Comparison of ENCODE assay signal across 21 mouse cellular contexts in the genomic region with DNA sequence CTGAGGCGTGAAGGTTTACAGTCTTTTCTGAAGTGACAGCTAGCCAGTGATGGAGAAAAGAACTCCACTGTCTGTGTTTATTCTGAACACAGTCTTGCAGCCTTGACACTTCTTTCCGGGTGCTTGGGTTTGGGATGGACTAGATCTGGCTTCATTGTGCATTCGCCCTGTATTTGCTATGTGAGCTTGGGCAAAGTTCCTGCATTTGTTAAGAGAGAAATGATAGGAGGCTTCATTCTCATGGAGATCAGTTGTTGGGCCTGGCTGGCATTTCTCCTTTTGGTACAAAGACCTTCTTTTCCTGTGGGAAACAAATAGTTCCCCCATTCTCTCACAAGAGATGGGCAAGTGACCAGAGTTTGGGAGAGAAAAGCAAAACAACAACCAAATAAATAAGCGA.
"Had no signal": no experiment of that assay in that cellular context is flagged by ENCODE, and none has a peak within 500 bp of the region (broad histone marks: within the 10 kb centered on the region; RNA-seq: fewer than 3 reads in every experiment).

No protein-coding gene starts in this region.

- H3K4me1 ChIP-seq: kidney, embryonic 15.5 days; limb, embryonic 12.5 days; limb, embryonic 15.5 days; stomach, embryonic 15.5 days had no signal

- H3K27me3 ChIP-seq: kidney, embryonic 15.5 days; limb, embryonic 12.5 days; limb, embryonic 15.5 days; midbrain, embryonic 15.5 days; neural tube, embryonic 13.5 days; stomach, embryonic 15.5 days had no signal

- ATAC-seq: liver, postnatal 0 days; lung, postnatal 0 days; midbrain, embryonic 15.5 days had no signal

- H3K9me3 ChIP-seq: stomach, embryonic 15.5 days had no signal

- H3K36me3 ChIP-seq: limb, embryonic 12.5 days; limb, embryonic 15.5 days; midbrain, embryonic 15.5 days; neural tube, embryonic 13.5 days; stomach, embryonic 15.5 days had no signal

- H3K4me2 ChIP-seq: kidney, embryonic 15.5 days; limb, embryonic 12.5 days; limb, embryonic 15.5 days; liver, embryonic 11.5 days; lung, embryonic 14.5 days; midbrain, embryonic 15.5 days; neural tube, embryonic 13.5 days; stomach, embryonic 15.5 days had no signal

- H3K9ac ChIP-seq: kidney, embryonic 15.5 days; limb, embryonic 12.5 days; limb, embryonic 15.5 days; liver, embryonic 14.5 days; liver, postnatal 0 days; lung, embryonic 14.5 days; midbrain, embryonic 15.5 days; neural tube, embryonic 13.5 days; stomach, embryonic 15.5 days had no signal

- H3K4me3 ChIP-seq: kidney, embryonic 15.5 days; limb, embryonic 12.5 days; limb, embryonic 15.5 days; midbrain, embryonic 15.5 days; myocyte; neural tube, embryonic 13.5 days; stomach, embryonic 15.5 days had no signal

- H3K27ac ChIP-seq: kidney, embryonic 15.5 days; limb, embryonic 12.5 days; limb, embryonic 15.5 days; liver, embryonic 14.5 days; macrophage; midbrain, embryonic 15.5 days; neural tube, embryonic 13.5 days; stomach, embryonic 15.5 days had no signal

- DNase-seq: kidney, postnatal 10 days; kidney, postnatal 36 days; layer of hippocampus, postnatal 36 days; left cerebral cortex, postnatal 4 days; liver, postnatal 0 days; lung, embryonic 14.5 days; retina, postnatal 1 day; right cerebral cortex, postnatal 25 days; spleen, adult 18-20 months; thymus, postnatal 25 days had no signal
